Mouse (Mus musculus): ENCODE data around the gene Tm4sf4. TPM values are rescaled to one million over a fixed set of nuclear protein-coding genes. Genes with fewer than 3 reads are reported as not detected.

Gene Tm4sf4
- polyA plus RNA-seq, 1 experiment from 2014 or later, result 98.8 TPM

DNA sequence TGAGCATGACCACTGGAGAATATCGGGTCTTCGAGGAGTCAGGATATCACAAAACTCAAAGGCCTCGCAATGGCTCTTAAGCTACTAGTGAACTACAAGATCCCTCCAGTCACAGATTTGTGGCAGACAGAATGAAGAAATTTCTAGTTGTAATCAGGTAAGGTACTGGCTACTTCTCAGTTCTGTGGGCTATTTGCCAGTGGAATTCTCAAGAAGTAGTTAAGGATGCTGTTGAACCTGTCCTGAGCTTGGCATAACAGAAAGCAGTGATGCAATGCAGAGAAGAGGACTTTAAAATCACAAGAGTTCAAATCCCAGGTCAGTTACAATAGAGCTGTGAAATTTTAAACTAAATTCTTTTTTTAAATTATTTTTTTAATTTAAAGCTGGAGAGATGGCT, 44.2 kb downstream of the Tm4sf4 start:
- Histone ChIP-seq H3K4me3 (ENCODE audit: low read depth, low read length) (no peak overlapping the region), H3K4me1 (ENCODE audit: control insufficient read depth, low read depth, low read length) (no peaks in the 10 kb centered on the region), H3K4me2 (ENCODE audit: low read depth, low read length) (no peak overlapping the region), H3K27me3 (ENCODE audit: control insufficient read depth, insufficient read depth, low read depth, low read length) (no peaks in the 10 kb centered on the region), H3K36me3 (ENCODE audit: control insufficient read depth, insufficient read depth) (no peaks in the 10 kb centered on the region), H3K9me3 (replicated peaks; ENCODE audit: control insufficient read depth, low read length) (no peaks in the 10 kb centered on the region), H3K27ac (ENCODE audit: low read length) (no peak overlapping the region), H3K9ac (ENCODE audit: low read depth, low read length) (no peak overlapping the region)
- WGBS (ENCODE audit: insufficient replicate concordance), result 77% methylated on average over 3 of the region's 3 CpGs
- ATAC-seq (ENCODE audit: low read depth), result no peak

DNA sequence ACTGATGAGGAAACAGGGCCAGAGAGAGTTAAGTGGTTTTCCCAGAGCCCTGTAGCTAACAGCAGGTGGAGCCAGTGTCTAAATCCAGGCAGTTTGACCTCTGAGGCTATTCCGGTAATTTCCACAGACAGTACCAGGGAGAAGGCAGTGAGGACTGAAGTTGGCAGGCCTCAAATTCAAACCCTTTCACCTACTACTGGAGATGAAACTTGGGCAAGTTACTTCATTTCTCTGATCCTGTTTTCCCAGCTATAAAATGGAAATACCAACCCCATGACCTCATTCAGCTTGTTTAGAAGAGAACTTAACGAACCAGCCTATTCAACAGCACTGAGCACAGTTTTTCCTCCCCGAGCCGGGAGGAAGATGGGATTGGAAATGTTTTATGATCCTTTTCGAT, 45.2 kb downstream of the Tm4sf4 start:
- no peak overlapping the region for H3K4me2 ChIP-seq (ENCODE audit: low read depth, low read length)
- H3K9me3 ChIP-seq (replicated peaks; ENCODE audit: control insufficient read depth, low read length), result no peaks in the 10 kb centered on the region
- H3K4me3 ChIP-seq (ENCODE audit: low read depth, low read length), result no peak overlapping the region
- H3K9ac ChIP-seq (ENCODE audit: low read depth, low read length), result no peak overlapping the region
- no peaks in the 10 kb centered on the region for H3K36me3 ChIP-seq (ENCODE audit: control insufficient read depth, insufficient read depth)
- ATAC-seq (ENCODE audit: low read depth), result no peak
- H3K27me3 ChIP-seq (ENCODE audit: control insufficient read depth, insufficient read depth, low read depth, low read length), result no peaks in the 10 kb centered on the region
- no peak overlapping the region for H3K27ac ChIP-seq (ENCODE audit: low read length)
- no peaks in the 10 kb centered on the region for H3K4me1 ChIP-seq (ENCODE audit: control insufficient read depth, low read depth, low read length)
- 35% methylated on average over 5 of the region's 5 CpGs for WGBS (ENCODE audit: insufficient replicate concordance)

DNA sequence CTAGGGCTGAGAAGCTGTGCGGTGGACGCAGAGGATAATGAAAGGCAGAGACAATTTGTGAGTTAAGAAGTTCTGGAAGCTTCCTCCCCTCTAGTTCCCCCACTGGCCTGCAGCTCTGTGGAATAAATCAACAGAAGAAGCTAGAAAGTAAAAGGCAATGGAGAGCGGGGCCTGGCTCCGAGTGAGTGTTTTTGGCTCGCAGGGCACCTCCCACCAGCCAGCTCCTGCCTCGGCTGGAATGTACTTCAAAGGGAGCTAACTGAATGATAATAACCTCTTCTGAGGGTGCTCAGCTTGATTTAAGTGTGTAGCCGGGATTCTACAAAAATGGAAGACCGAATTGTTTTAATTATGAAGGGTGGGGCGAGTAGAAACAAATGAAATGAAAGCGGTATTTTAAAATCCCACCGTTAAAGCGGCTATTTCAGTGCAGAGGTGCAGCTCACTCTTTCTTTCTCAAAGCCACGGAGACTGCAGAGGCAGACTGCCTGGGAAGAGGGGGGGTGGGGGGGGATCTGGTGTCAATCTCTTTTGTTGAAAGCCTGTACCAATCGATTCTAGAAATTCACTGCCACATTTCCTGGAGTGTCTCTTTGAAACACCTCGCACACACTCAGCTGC, 46.0 kb downstream of the Tm4sf4 start:
- H3K9me3 ChIP-seq (replicated peaks; ENCODE audit: control insufficient read depth, low read length), result no peaks in the 10 kb centered on the region
- no peak overlapping the region for H3K4me3 ChIP-seq (ENCODE audit: low read depth, low read length)
- H3K4me1 ChIP-seq (ENCODE audit: control insufficient read depth, low read depth, low read length), result no peaks in the 10 kb centered on the region
- no peaks in the 10 kb centered on the region for H3K27me3 ChIP-seq (ENCODE audit: control insufficient read depth, insufficient read depth, low read depth, low read length)
- H3K9ac ChIP-seq (ENCODE audit: low read depth, low read length), result no peak overlapping the region
- no peaks in the 10 kb centered on the region for H3K36me3 ChIP-seq (ENCODE audit: control insufficient read depth, insufficient read depth)
- ATAC-seq (ENCODE audit: low read depth), result no peak
- H3K27ac ChIP-seq (ENCODE audit: low read length), result no peak overlapping the region
- 19% methylated on average over 15 of the region's 15 CpGs for WGBS (ENCODE audit: insufficient replicate concordance)
- H3K4me2 ChIP-seq (ENCODE audit: low read depth, low read length), result no peak overlapping the region

DNA sequence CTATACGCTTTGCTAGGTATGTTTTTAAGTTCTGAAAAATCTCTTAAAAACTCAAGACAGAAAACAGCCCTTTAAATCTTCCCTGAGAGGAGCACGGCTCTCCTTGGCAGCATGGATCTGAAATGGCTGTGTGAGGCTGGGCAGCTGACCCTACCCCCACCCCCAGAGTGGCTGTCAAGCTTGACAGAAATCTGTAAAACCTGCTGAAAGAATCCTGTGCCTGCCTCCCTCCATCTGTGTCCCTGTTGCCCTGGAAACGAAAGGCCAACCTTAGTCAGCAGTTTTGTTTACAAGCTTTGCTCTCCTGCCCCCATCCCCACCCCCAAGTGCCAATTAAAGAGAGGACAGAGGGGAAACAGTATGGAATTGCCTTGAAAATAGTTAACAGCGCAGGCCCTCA, 47.3 kb downstream of the Tm4sf4 start:
- H3K4me1 ChIP-seq (ENCODE audit: control insufficient read depth, low read depth, low read length), result no peaks in the 10 kb centered on the region
- H3K9me3 ChIP-seq (replicated peaks; ENCODE audit: control insufficient read depth, low read length), result no peaks in the 10 kb centered on the region
- no peak for ATAC-seq (ENCODE audit: low read depth)
- no peak overlapping the region for H3K4me3 ChIP-seq (ENCODE audit: low read depth, low read length)
- H3K9ac ChIP-seq (ENCODE audit: low read depth, low read length), result no peak overlapping the region
- H3K27me3 ChIP-seq (ENCODE audit: control insufficient read depth, insufficient read depth, low read depth, low read length), result no peaks in the 10 kb centered on the region
- 57% methylated on average over 4 of the region's 4 CpGs for WGBS (ENCODE audit: insufficient replicate concordance)
- no peaks in the 10 kb centered on the region for H3K36me3 ChIP-seq (ENCODE audit: control insufficient read depth, insufficient read depth)
- no peak overlapping the region for H3K27ac ChIP-seq (ENCODE audit: low read length)
- H3K4me2 ChIP-seq (ENCODE audit: low read depth, low read length), result no peak overlapping the region

DNA sequence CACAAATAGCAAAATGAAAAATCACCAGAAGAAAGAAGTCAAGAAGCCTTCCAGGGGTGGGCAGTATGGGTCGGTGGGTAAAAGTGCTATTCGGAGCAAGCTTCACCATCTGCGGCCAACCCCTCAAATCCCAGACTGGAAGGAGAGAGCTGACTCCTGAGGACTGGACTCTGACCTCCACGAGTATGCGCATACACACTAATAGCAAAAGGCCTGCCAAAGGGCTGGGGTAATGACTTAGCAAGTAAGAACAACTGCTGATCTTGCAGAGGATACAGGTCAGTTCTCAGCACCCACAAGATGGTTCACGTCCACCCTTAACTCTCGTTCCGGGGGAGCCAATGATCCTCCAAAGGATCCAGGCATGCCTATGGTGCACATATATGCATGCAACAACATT, 49.3 kb downstream of the Tm4sf4 start:
- Histone ChIP-seq H3K27me3 (ENCODE audit: control insufficient read depth, insufficient read depth, low read depth, low read length) (no peaks in the 10 kb centered on the region), H3K27ac (ENCODE audit: low read length) (no peak overlapping the region), H3K4me1 (ENCODE audit: control insufficient read depth, low read depth, low read length) (no peaks in the 10 kb centered on the region), H3K4me3 (ENCODE audit: low read depth, low read length) (no peak overlapping the region), H3K36me3 (ENCODE audit: control insufficient read depth, insufficient read depth) (no peaks in the 10 kb centered on the region), H3K9ac (ENCODE audit: low read depth, low read length) (no peak overlapping the region), H3K9me3 (replicated peaks; ENCODE audit: control insufficient read depth, low read length) (no peaks in the 10 kb centered on the region), H3K4me2 (ENCODE audit: low read depth, low read length) (no peak overlapping the region)
- 68% methylated on average over 8 of the region's 8 CpGs for WGBS (ENCODE audit: insufficient replicate concordance)
- ATAC-seq (ENCODE audit: low read depth), result no peak

DNA sequence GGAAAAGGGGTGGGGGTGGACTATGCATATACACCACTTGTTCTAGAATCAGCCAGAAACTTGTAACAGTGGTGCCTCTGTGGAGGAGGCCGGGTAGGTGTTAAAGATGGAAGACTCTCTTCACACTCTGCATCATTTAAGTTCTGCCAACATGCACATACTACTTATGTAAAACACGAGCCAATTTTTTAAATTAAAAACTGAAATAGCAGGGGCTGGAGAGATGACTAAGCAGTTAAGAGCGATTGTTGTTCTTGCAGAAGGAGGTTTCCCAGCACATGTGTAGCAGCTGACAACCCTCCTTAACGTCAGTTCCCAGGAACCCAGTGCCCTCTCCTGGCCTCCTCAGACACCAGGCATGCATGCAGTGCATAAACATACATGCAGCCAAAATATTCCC, 55.5 kb downstream of the Tm4sf4 start:
- Histone ChIP-seq H3K9ac (ENCODE audit: low read depth, low read length) (no peak overlapping the region), H3K36me3 (ENCODE audit: control insufficient read depth, insufficient read depth) (no peaks in the 10 kb centered on the region), H3K4me3 (ENCODE audit: low read depth, low read length) (no peak overlapping the region), H3K4me2 (ENCODE audit: low read depth, low read length) (no peak overlapping the region), H3K4me1 (ENCODE audit: control insufficient read depth, low read depth, low read length) (no peaks in the 10 kb centered on the region), H3K9me3 (replicated peaks; ENCODE audit: control insufficient read depth, low read length) (no peaks in the 10 kb centered on the region), H3K27me3 (ENCODE audit: control insufficient read depth, insufficient read depth, low read depth, low read length) (no peaks in the 10 kb centered on the region), H3K27ac (ENCODE audit: low read length) (no peak overlapping the region)
- 55% methylated on average over 4 of the region's 4 CpGs for WGBS (ENCODE audit: insufficient replicate concordance)
- no peak for ATAC-seq (ENCODE audit: low read depth)

DNA sequence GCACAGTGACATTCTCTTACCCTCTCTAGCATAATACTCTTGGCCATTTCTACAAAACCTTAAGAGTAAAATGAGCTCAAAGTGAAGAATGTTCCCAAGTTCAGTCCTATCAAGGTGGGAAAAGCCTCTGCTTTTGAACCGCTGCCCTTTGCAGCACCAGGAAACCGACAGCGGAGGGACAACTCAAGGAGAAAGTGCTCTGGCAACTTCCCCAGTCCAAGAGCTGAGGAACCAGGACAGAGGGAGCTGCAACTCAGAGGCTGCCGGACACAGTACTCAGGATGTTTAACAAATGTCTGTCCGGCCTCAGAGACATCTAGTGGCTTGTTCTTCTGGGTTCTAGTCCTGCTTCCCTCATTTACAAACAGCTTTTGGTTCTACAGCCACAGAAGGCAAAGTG, 56.9 kb downstream of the Tm4sf4 start:
- WGBS (ENCODE audit: insufficient replicate concordance), result 70% methylated on average over 5 of the region's 5 CpGs
- no peaks in the 10 kb centered on the region for H3K36me3 ChIP-seq (ENCODE audit: control insufficient read depth, insufficient read depth)
- H3K4me1 ChIP-seq (ENCODE audit: control insufficient read depth, low read depth, low read length), result no peaks in the 10 kb centered on the region
- no peaks in the 10 kb centered on the region for H3K9me3 ChIP-seq (replicated peaks; ENCODE audit: control insufficient read depth, low read length)
- H3K4me3 ChIP-seq (ENCODE audit: low read depth, low read length), result no peak overlapping the region
- H3K4me2 ChIP-seq (ENCODE audit: low read depth, low read length), result no peak overlapping the region
- no peaks in the 10 kb centered on the region for H3K27me3 ChIP-seq (ENCODE audit: control insufficient read depth, insufficient read depth, low read depth, low read length)
- no peak overlapping the region for H3K27ac ChIP-seq (ENCODE audit: low read length)
- no peak overlapping the region for H3K9ac ChIP-seq (ENCODE audit: low read depth, low read length)
- no peak for ATAC-seq (ENCODE audit: low read depth)

DNA sequence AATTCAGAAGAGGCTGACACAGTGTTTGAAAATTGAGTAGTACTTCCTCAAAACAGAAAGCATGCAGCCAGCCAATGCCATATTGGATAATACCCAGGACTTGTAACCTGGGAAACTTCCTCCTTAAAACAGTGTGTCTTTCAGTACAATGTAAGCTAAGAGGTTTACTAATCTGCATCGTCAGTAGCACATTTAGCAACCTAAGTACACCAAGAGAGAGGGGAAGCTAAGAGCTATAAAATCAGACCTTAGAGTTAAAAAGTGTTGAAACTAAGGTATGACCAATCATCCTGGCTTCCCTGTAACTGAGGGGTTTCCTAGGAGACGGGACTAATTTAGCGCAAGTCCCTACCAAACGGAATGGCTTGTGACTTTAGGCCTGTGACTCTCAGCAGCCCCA, 61.0 kb downstream of the Tm4sf4 start:
- H3K4me1 ChIP-seq (ENCODE audit: control insufficient read depth, low read depth, low read length), result no peaks in the 10 kb centered on the region
- WGBS (ENCODE audit: insufficient replicate concordance), result 68% methylated on average over 4 of the region's 4 CpGs
- no peaks in the 10 kb centered on the region for H3K9me3 ChIP-seq (replicated peaks; ENCODE audit: control insufficient read depth, low read length)
- no peaks in the 10 kb centered on the region for H3K36me3 ChIP-seq (ENCODE audit: control insufficient read depth, insufficient read depth)
- H3K27ac ChIP-seq (ENCODE audit: low read length), result no peak overlapping the region
- H3K27me3 ChIP-seq (ENCODE audit: control insufficient read depth, insufficient read depth, low read depth, low read length), result no peaks in the 10 kb centered on the region
- H3K4me2 ChIP-seq (ENCODE audit: low read depth, low read length), result no peak overlapping the region
- no peak for ATAC-seq (ENCODE audit: low read depth)
- no peak overlapping the region for H3K4me3 ChIP-seq (ENCODE audit: low read depth, low read length)
- H3K9ac ChIP-seq (ENCODE audit: low read depth, low read length), result no peak overlapping the region

DNA sequence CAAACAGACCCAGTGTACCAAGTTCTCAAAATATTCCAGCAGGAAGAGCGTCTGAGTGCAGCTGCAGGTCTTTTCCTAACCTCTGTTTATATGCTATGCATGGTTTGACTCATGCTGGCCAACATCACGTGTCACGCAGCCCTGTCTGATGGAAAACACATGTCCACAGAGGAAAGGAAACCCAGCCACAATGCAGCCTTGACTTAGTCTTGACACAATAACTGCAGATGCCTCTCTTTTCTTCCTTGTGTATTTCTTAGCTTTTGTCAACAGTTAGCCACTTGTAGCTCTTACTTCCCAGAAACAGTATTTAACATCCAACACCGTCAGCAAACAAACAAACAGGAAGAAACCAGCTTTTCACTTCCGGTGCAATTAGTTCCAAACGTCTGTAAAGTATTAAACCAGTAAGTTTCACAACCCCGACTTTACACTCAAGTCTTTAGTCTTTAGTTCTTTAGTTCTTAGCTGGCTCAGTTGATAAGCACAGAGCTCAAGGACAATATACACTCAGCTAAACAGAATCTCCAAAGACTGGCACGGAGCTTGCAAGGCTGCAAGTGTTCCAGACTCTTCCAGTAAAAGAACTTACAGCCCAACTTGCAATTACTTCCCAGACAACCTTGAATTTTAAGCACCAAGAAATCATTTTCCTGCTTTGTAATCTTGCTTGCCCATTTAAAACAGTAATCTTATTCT, 62.5 kb downstream of the Tm4sf4 start:
- Histone ChIP-seq H3K9ac (ENCODE audit: low read depth, low read length) (no peak overlapping the region), H3K27ac (ENCODE audit: low read length) (no peak overlapping the region), H3K4me1 (ENCODE audit: control insufficient read depth, low read depth, low read length) (no peaks in the 10 kb centered on the region), H3K4me3 (ENCODE audit: low read depth, low read length) (no peak overlapping the region), H3K4me2 (ENCODE audit: low read depth, low read length) (no peak overlapping the region), H3K36me3 (ENCODE audit: control insufficient read depth, insufficient read depth) (no peaks in the 10 kb centered on the region), H3K9me3 (replicated peaks; ENCODE audit: control insufficient read depth, low read length) (no peaks in the 10 kb centered on the region), H3K27me3 (ENCODE audit: control insufficient read depth, insufficient read depth, low read depth, low read length) (no peaks in the 10 kb centered on the region)
- no peak for ATAC-seq (ENCODE audit: low read depth)
- 41% methylated on average over 8 of the region's 8 CpGs for WGBS (ENCODE audit: insufficient replicate concordance)

Measured in liver, embryonic 16.5 days (tissue).